Mouse (Mus musculus) layer of hippocampus, postnatal 25 days (tissue): ENCODE results near the gene Jph4. TPM values are rescaled to one million over a fixed set of nuclear protein-coding genes. Genes with fewer than 3 reads are reported as not detected.

Experiments
- DNase-seq, 2 experiments: peaks; one replicate each; pipeline ENCODE4 v3.0.0; 2022; ENCODE audit warnings: mixed read lengths in 2 of 2, low spot score in 1 of 2; ENCODE audit errors: extremely low spot score in 1 of 2
- total RNA-seq, 2 experiments: library from RNA; stranded (reverse); gene quantifications; 2 replicates each; pipeline ENCODE4 v1.2.3; 2021

The Jph4 gene
- 100 to 1,000 TPM; 422 to 463 TPM for total RNA-seq

- peak in 1 of 2 experiments; percentile 66 for DNase-seq
These were observed at the start of gene Jph4 for GRCm38 (mm10) chr14:55116425-55117200. Gene Jph4, minus strand, starts transcription at chr14:55116935.

GRCm38 (mm10) chr14:55164172-55164806 is 47.6 kb upstream of the Jph4 start:
- DNase-seq, result no peak

GRCm38 (mm10) chr14:55162168-55162567 is 45.4 kb upstream of the Jph4 start:
- no peak for DNase-seq

GRCm38 (mm10) chr14:55161098-55161634 is 44.4 kb upstream of the Jph4 start:
- DNase-seq, result peak; percentile 61 to 89

GRCm38 (mm10) chr14:55160251-55161071 is 43.7 kb upstream of the Jph4 start:
- no peak for DNase-seq

- DNase-seq, result no peak
These were observed 40.8 kb upstream of the Jph4 start for GRCm38 (mm10) chr14:55157322-55158065.

- no peak for DNase-seq
These were observed 36.3 kb upstream of the Jph4 start for GRCm38 (mm10) chr14:55152951-55153481.

GRCm38 (mm10) chr14:55152174-55152573 is 35.4 kb upstream of the Jph4 start:
- no peak for DNase-seq

- DNase-seq, result no peak
These were observed 34.2 kb upstream of the Jph4 start for GRCm38 (mm10) chr14:55150985-55151384.

GRCm38 (mm10) chr14:55149041-55149440 is 32.3 kb upstream of the Jph4 start:
- DNase-seq, result no peak

GRCm38 (mm10) chr14:55148363-55148915 is 31.7 kb upstream of the Jph4 start:
- peak; percentile 66 to 89 for DNase-seq

GRCm38 (mm10) chr14:55146829-55147401 is 30.2 kb upstream of the Jph4 start:
- no peak for DNase-seq

GRCm38 (mm10) chr14:55146324-55146723 is 29.6 kb upstream of the Jph4 start:
- no peak for DNase-seq

- no peak for DNase-seq
These were observed 22.6 kb upstream of the Jph4 start for GRCm38 (mm10) chr14:55139313-55139712.

GRCm38 (mm10) chr14:55135676-55136075 is 18.9 kb upstream of the Jph4 start:
- no peak for DNase-seq

GRCm38 (mm10) chr14:55126521-55126920 is 9.8 kb upstream of the Jph4 start:
- no peak for DNase-seq

GRCm38 (mm10) chr14:55125711-55126110 is 9.0 kb upstream of the Jph4 start:
- DNase-seq, result no peak

- DNase-seq, result no peak
These were observed 5.6 kb upstream of the Jph4 start for GRCm38 (mm10) chr14:55122359-55122758.

GRCm38 (mm10) chr14:55121947-55122346 is 5.2 kb upstream of the Jph4 start:
- DNase-seq, result no peak
